ENCODE assay signal across 22 mouse cellular contexts in the genomic region with DNA sequence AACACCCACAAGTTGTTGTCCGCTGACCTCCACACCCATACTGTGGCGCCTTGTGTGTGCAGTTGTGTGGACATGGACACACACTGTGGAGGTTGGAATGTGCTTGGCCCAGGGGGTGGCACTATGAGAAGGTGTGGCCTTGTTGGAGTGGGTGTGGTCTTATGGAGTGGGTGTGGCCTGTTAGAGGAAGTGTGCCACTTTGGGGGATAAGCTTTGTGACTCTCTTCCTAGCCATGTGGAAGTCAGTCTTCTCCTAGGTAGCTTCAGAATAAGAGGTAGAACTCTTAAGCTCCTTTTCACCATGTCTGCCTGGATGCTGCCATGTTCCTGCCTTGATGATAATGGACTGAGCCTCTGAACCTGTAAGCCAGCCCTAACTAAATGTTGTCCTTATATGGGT. TPM values are rescaled to one million over a fixed set of nuclear protein-coding genes. Genes with fewer than 3 reads are reported as not detected.
DNase-seq lines count a peak whose midpoint lies in the region; ATAC-seq and TF ChIP-seq lines count a peak whose summit lies in the region.
"Had no signal": no experiment of that assay in that cellular context is flagged by ENCODE, and none has a peak within 500 bp of the region (broad histone marks: within the 10 kb centered on the region; RNA-seq: fewer than 3 reads in every experiment).

No protein-coding gene starts in this region.

- TF ChIP-seq POLR2A in CH12.LX (IDR thresholded peaks at IDR 0.05; ENCODE audit: low read depth, low read length), result no peak

- no peaks in the 10 kb centered on the region for H3K9me3 ChIP-seq in CH12.LX (replicated peaks; ENCODE audit: low read length)
- H3K9me3 ChIP-seq: embryonic facial prominence, embryonic 13.5 days; forebrain, embryonic 13.5 days; heart, embryonic 12.5 days; hindbrain, embryonic 10.5 days; hindbrain, embryonic 15.5 days had no signal

- in situ Hi-C loops in CH12.LX (cut with MboI; ENCODE audit: low pct_ligation_motif_present, low pct_unique_long_range_greater_than_20kb, low sequenced_read_pairs), result no loop called here

- no peak overlapping the region for H3K4me3 ChIP-seq in CH12.LX (replicated peaks in 1 of 3; ENCODE audit: low read depth in 2 of 3, low read length in 2 of 3, poor library complexity in 1 of 3)
- H3K4me3 ChIP-seq: embryonic facial prominence, embryonic 13.5 days; forebrain, embryonic 13.5 days; gastrocnemius, adult 2 months; heart, embryonic 12.5 days; hindbrain, embryonic 10.5 days; hindbrain, embryonic 15.5 days had no signal

- TF ChIP-seq RAD21 in CH12.LX (IDR thresholded peaks at IDR 0.05; ENCODE audit: low read depth, low read length), result no peak

- no peak overlapping the region for H3K4me2 ChIP-seq in CH12.LX (ENCODE audit: insufficient read depth, low read depth, poor library complexity, severe bottlenecking)
- H3K4me2 ChIP-seq: embryonic facial prominence, embryonic 13.5 days; forebrain, embryonic 13.5 days; heart, embryonic 12.5 days; hindbrain, embryonic 15.5 days had no signal

- no peak for TF ChIP-seq EP300 in CH12.LX (IDR thresholded peaks at IDR 0.05; ENCODE audit: low read length)

- H3K27ac ChIP-seq in CH12.LX (ENCODE audit: insufficient read depth, low read depth), result no peak overlapping the region
- H3K27ac ChIP-seq: embryonic facial prominence, embryonic 13.5 days; forebrain, embryonic 13.5 days; gastrocnemius, adult 2 months; hindbrain, embryonic 10.5 days; hindbrain, embryonic 15.5 days had no signal

- DNase-seq in A20 (ENCODE audit: low read depth, low spot score) (peak; percentile 64), CH12.LX (ENCODE audit: extremely low read depth) (peak; percentile 53)
- DNase-seq in c-Kit-positive CD71-positive TER-119-positive erythroid progenitor cells, embryonic 14.5 days (ENCODE audit: low spot score), result peak; percentile 45
- peak; percentile 42 for DNase-seq in splenic B cell, adult 2 months (ENCODE audit: low read depth, low spot score)
- no peak for DNase-seq in kidney, postnatal 25 days
- DNase-seq: adrenal gland, adult 8-10 months; adrenal gland, postnatal 36 days; cerebellum, adult 11-12 months; cerebellum, adult 9-10 months; cerebellum, postnatal 25 days; forebrain, postnatal 0 days; gastrocnemius, adult 2 months; gastrocnemius, postnatal 25 days had no signal

- dilution Hi-C loops in CH12.LX (cut with MboI; ENCODE audit: extremely low pct_ligation_motif_present, extremely low pct_unique_long_range_greater_than_20kb, low sequenced_read_pairs), result no loop called here

- peaks cover 13% of the 10 kb centered on the region for H3K27me3 ChIP-seq in CH12.LX (replicated peaks)
- H3K27me3 ChIP-seq in splenic B cell, adult 2 months (ENCODE audit: control insufficient read depth, insufficient read depth, low read length, poor library complexity, severe bottlenecking), result no peaks in the 10 kb centered on the region
- H3K27me3 ChIP-seq: embryonic facial prominence, embryonic 13.5 days; forebrain, embryonic 13.5 days; heart, embryonic 12.5 days; hindbrain, embryonic 15.5 days; Patski had no signal

- no peak overlapping the region for H3K9ac ChIP-seq in CH12.LX (ENCODE audit: insufficient read depth, low read depth)
- H3K9ac ChIP-seq: embryonic facial prominence, embryonic 13.5 days; forebrain, embryonic 13.5 days; forebrain, postnatal 0 days; heart, embryonic 12.5 days; hindbrain, embryonic 15.5 days had no signal

- H3K36me3 ChIP-seq in CH12.LX (replicated peaks in 1 of 2; ENCODE audit: control insufficient read depth in 1 of 2, insufficient read depth in 1 of 2, low read length in 1 of 2), result no peaks in the 10 kb centered on the region
- no peaks in the 10 kb centered on the region for H3K36me3 ChIP-seq in splenic B cell, adult 2 months (ENCODE audit: control insufficient read depth, insufficient read depth, low read length, poor library complexity, severe bottlenecking)
- H3K36me3 ChIP-seq: embryonic facial prominence, embryonic 13.5 days; heart, embryonic 12.5 days; hindbrain, embryonic 10.5 days; hindbrain, embryonic 15.5 days had no signal

- no peaks in the 10 kb centered on the region for H3K79me2 ChIP-seq in CH12.LX (replicated peaks; ENCODE audit: control insufficient read depth, extremely low read depth, insufficient read depth, poor library complexity, severe bottlenecking)

- H3K4me1 ChIP-seq in CH12.LX (ENCODE audit: control insufficient read depth in 1 of 2, insufficient read depth in 2 of 2), result peaks cover 7 to 29% of the 10 kb centered on the region in 2 experiments

- no peak for ATAC-seq in monocyte, adult 5-6 weeks (replicated peaks; ENCODE audit: insufficient number of reproducible peaks, low FRiP score, low TSS enrichment, poor library complexity, severe bottlenecking)
- ATAC-seq: CD4-positive, CD25-positive, alpha-beta regulatory T cell, adult 4 months; forebrain, embryonic 13.5 days; forebrain, postnatal 0 days; Patski had no signal

- no peak for TF ChIP-seq CTCF in CH12.LX (conservative IDR thresholded peaks at IDR 0.05 in 1 of 2, IDR thresholded peaks at IDR 0.05 in 1 of 2; ENCODE audit: low read depth in 2 of 2, low read length in 2 of 2)

TF ChIP-seq in CH12.LX, 34 proteins besides CTCF, POLR2A, EP300 and RAD21:
- TF ChIP-seq MAFK (IDR thresholded peaks at IDR 0.05; ENCODE audit: insufficient replicate concordance, low read length) (no peak), KAT2A (IDR thresholded peaks at IDR 0.05; ENCODE audit: insufficient replicate concordance, low read length) (no peak), CHD1 (IDR thresholded peaks at IDR 0.05; ENCODE audit: low read depth, low read length) (no peak), JUN (IDR thresholded peaks at IDR 0.05; ENCODE audit: insufficient read depth, low read depth, low read length) (no peak), MEF2A (IDR thresholded peaks at IDR 0.05; ENCODE audit: borderline replicate concordance, low read depth, low read length) (no peak), E2F4 (IDR thresholded peaks at IDR 0.05; ENCODE audit: insufficient replicate concordance, low read depth, low read length) (no peak), MXI1 (IDR thresholded peaks at IDR 0.05; ENCODE audit: low read depth, low read length) (no peak), TCF12 (IDR thresholded peaks at IDR 0.05; ENCODE audit: low read depth, low read length) (no peak), ELF1 (IDR thresholded peaks at IDR 0.05; ENCODE audit: low read depth, low read length) (no peak), ZKSCAN1 (IDR thresholded peaks at IDR 0.05; ENCODE audit: borderline replicate concordance, low read depth, low read length) (no peak), GABPA (IDR thresholded peaks at IDR 0.05; ENCODE audit: insufficient replicate concordance, low read depth, low read length) (no peak)

RNA-seq across cellular contexts. Expression of a gene that starts 50.9 kb away (rescaled TPM):
- total RNA-seq in CH12.LX (2012; rRNA removed), result 0.34 and 0.67 TPM in 2 replicates
- 0.75 and 1.2 TPM in 2 replicates for total RNA-seq in CH12.LX (2014; rRNA removed)
- polyA plus RNA-seq in CH12.LX (2012; ENCODE audit: insufficient read length, low read depth), result 1.0 and 1.4 TPM in 2 replicates
- not detected in 3 replicates for total RNA-seq in monocyte, adult 5-6 weeks (2017)
- total RNA-seq: granulocyte monocyte progenitor cell, adult 5-6 weeks had no signal

RNA-seq across cellular contexts. Expression of a gene that starts 51.2 kb away (rescaled TPM):
- total RNA-seq in CH12.LX (2012; rRNA removed) (76.7 and 99.1 TPM in 2 replicates), CH12.LX (2014; rRNA removed) (60.9 and 72.4 TPM in 2 replicates)
- polyA plus RNA-seq in CH12.LX (2012; ENCODE audit: insufficient read length, low read depth), result 149 and 151 TPM in 2 replicates
- total RNA-seq in monocyte, adult 5-6 weeks (2017), result 45.7 to 57.2 TPM (median 48.0 TPM) in 3 replicates

Comparison
In these comparisons a context has a peak if more than half of its experiments do, and no peak if none do; other contexts are left out.
1. DNase-seq: peak in A20 (single experiment), CH12.LX (single experiment), c-Kit-positive CD71-positive TER-119-positive erythroid progenitor cells, embryonic 14.5 days (single experiment) and splenic B cell, adult 2 months (single experiment); none in kidney, postnatal 25 days (0 of 2).